Mouse (Mus musculus): ENCODE data around the gene Gmppa.

The Gmppa gene

DNA sequence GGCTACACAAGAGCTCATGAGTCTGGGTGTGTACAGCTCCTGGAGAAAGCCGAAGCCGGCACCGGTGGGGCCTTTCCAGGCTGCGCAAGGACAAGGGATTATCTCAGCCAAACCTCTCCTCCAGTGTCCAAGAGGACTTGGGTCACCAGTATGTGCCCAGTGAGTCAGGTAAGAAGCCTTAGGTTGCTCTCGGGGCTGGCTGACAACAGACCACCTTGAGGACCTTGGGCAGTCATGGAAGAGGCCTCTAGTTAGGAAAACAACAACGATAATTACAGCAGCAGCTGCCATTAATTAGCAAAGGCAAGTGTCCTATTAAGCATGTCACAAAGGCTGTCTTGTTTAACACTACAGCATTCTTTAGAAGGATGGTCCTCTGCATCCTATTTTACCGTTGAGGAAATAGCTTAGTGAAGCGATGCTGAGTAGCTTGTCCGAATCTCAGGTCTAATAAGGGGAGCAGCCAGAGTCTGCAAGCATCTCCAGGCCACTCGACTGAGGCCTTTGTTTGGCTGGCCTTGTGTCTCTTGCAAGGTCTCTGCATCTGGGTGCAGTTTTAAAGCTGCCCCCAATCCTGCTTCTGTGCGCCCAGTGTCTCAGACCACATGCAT, 11.8 kb upstream of the Gmppa start:
- no peak for DNase-seq

DNA sequence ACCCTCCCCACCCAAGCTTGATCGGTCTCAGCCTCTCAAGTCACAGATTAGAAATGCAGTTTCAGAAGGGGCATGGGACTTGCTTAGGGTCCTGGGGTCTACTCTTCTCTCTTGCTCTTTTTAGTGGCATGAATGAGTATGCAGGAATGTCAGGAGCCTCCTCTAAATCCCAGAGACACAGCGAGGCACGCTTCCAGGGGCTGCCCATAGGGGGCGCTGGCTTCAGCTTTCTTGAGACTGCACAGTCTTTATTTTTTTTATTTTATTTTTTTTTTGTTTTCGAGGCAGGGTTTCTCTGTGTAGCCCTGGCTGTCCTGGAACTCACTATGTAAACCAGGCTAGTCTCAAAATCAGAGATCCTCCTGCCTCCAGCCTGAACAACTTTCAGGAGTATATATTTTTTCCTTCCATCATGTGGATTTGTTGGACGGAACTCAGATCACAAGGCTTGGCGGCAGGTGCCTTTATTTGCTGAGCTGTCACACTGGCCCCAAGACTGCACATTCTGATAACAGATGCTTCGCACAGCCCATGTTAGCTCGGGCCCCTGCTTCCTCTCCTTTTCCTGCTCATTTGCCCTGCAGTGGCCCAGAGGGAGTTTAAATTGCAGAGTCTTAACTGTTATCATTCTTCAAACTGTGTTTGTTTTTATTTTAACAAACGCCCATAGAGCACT, 9.8 kb upstream of the Gmppa start:
- DNase-seq = peak; percentile 43

DNA sequence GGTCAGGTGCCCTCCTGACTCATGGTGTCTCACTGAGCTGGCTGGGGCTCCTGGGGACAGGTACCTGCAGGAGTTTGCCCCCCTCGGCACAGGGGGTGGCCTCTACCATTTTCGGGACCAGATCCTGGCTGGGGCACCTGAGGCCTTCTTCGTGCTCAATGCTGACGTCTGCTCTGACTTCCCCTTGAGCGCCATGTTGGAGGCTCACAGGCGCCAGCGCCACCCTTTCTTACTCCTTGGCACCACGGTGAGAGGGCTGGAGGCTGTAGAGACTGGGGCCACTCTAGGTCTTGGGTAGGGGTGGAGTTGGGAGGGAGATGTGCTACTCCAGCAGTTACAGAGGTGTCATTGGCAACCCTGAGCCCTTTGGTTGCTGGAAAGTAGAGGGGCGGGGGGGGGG, 3.1 kb downstream of the Gmppa start:
- no peak for DNase-seq

DNA sequence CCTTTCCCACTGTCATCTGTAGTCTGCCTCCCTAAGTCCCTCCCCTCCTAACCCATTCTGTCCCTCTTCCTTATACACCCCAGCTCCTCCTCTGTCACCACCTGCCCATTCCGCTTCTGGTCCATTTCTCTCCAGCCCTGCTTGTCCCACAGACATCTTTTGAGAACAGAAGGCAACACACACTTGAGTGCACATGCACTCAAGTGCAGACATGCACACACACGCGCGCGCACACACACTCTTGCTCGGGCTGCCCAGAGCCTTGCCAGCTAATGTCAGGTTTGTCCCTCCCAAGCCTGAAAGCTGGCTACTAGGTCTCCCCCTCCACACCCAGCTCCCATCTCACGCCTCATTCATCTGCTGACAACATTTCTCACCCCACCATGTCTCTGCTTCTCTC, 4.9 kb downstream of the Gmppa start:
- no peak for DNase-seq

DNA sequence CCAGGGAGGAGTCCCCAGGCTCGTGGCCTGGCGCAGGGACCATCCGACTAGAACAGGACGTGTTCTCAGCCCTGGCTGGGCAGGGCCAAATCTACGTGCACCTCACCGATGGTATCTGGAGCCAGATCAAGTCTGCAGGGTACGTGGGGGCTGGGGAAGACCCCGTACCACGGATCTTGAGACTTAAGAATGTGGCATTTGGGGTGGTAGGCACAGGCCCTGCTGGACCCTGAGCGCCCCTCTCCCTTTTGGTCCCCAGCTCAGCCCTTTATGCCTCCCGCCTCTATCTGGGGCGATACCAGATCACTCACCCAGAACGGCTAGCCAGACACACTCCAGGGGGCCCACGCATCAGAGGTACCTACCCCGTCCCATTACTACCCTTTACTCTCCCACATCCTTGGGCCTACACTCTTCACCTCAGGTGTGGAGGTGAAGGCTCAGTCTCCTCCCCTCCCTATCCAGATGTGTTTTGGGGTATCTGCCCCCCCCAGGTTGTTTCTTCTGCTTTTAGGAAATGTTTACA, 5.8 kb downstream of the Gmppa start:
- no peak for DNase-seq

DNA sequence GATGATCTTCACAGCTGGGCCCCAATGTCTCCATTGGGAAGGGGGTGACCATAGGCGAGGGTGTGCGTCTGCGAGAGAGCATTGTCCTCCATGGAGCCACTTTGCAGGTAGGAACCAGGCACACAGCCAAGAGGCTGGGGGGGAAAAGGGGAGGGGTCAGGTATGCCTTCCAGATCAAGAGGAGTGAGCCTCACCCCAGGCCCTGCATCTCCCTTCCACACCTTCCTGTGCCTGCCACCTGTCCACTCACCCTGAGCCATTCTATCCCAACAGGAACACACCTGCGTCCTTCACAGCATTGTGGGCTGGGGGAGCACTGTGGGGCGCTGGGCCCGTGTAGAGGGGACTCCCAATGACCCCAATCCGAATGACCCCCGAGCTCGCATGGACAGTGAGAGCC, 6.4 kb downstream of the Gmppa start:
- no peak for DNase-seq

DNA sequence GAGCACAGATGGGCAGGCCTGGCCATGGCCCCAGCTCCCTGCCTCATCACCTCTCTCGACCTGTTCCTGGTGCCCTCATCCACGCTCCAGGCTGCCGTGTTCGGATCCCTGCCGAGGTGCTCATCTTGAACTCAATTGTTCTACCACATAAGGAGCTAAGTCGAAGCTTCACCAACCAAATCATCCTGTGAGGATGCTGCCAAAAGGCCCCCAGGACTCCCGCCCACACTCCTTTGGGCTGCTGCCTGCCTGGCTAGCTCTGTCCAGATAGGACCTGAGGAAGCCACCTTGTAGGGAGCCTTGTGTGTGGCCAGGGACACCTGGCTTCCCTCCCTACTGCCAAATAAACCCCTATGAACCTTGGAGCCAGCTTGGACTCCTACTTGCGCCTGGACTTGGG, 7.1 kb downstream of the Gmppa start:
- no peak for DNase-seq

DNA sequence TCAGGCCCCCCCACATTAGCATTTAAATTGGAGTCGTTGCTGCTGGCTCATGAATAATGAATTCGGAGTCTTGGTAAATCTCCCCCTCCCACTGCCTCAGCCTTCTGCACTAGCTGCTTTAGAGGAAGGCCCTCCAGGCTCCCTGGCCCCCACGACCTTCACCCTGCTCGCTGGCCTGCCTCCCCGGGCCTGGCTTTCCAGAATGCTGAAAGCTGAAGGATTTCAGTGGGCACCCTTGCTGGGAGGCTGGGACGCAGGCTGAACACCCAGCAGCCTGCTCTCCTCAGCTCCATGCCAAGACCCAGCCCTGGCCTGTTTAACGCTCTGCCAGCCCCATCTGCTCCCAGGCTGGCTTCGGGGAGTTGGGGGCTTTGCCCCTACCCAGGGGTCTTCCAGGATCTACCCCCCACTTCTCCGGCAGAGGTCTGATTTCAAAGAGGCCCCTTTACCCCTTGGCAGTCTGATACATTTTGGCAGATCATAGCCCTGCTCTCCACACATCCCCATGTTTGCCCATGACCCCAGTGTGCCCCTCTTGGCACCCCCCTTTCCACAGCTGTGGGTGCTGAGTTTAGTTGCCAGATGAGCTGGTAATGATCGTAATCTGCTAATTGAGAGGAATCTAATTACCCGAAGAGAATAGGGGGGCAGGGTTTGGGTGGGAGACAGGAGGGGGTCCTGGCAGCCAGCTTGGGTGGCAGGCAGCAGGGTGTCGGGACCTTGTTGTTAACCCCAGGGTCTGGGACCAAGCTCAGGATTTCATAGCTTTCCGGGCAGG, 7.7 kb downstream of the Gmppa start:
- no peak for DNase-seq

DNA sequence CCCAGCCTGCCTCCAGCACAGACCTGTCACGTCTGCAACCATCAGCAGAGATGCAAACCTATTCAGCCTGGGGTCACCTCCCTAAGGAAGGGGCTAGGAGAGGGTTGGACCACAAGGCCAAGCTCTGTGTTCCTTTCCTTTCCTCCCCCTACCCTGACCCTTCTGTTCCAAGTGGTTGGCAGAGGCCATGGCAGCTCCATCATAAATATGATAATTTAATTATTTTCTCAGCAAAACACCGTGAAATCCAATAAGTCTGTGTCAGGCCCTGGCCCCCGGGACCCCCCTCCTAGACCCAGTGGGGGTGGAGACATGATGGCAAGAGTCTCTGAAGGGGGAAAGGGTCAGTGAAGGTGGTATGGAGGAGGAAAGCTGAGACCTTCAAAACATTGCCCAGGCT, 8.5 kb downstream of the Gmppa start:
- no peak for DNase-seq

DNA sequence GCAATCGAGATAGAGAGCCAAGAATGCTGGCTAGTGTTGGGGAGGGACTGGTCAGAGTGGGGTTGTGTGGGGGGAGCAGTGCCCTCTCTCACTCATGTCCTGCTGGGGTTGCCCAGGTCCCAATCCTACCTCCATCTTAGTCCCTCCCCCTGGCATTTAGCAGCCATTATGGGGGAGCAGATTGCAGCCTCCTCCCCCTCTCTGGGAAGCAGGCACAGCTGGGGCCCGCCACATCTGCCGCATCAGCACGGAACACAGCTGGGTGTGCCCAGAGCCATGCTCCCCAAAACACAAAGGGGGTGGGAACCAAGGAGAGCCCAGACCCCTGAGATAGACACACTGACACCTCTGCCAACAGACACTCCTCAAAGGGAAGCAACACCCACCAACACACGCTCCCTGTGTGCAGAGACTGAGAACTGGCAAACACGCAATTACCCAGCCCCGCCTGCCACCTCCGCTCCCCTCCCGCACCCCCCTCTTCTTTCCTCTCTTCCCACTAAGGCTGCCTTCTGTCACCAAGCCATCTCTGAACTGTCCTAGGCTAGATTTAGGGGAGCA, 9.5 kb downstream of the Gmppa start:
- peak; percentile 73 for DNase-seq

DNA sequence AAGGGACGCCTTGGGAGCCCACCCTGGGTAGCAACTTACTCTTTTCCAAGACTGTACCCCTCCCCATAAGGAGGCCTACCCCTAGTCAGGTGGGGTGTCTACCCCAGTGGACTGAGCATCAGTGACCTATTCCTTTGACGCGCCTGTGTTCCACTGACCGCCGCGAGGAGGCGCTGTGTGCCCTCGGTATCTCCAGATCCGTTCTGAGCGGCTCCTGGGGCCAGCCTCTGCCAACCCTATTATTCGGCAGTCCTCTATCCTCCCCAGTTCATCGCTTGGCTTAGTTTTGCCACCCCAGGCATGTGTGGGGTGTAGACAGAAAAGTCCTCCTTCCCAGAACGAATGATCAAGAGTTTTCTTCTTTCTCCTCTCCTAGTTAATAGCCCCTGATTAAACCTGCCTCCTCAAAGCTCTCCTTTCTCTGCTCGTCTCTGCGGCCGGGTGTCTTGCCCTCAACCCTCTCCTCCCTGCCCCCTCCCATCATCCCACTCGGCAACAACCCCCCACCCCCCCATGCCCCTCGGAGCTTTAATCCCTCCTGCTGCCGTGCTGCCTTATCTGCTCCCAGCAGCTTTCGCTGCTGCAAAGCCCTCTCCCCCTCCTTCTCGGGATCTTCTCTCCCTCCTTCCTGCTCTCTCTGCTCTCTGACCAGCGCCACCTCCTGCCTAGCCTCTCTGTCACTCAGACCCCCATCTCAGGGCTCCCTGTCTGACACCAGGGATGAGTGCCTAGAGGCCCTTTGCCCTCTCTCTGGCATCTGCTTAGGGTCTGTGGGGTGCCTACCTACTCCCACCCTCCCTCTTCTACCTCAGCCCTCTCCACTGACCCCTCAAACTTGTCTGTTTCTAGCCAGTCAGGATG, 10.3 kb downstream of the Gmppa start:
- DNase-seq = peak; percentile 64

DNA sequence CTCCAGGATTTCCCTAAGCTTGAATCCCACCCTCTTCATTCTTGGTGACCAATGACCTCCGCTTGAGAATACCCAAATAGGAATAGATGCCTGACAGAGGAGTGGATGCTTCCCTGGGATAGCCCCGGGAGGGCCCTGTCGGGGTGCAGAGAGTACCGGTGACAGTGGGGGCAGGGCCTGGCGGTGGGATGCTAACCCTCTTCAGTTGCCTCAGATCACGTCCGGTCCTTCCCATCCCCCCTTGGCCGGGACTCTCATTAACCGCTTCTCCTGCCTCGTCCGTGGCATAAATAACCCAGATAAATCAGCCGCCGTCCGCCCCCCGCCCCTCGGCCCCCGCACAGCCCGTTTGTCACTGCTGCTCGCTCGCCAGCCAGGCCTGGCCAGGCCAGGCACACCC, 10.9 kb downstream of the Gmppa start:
- DNase-seq = no peak

DNA sequence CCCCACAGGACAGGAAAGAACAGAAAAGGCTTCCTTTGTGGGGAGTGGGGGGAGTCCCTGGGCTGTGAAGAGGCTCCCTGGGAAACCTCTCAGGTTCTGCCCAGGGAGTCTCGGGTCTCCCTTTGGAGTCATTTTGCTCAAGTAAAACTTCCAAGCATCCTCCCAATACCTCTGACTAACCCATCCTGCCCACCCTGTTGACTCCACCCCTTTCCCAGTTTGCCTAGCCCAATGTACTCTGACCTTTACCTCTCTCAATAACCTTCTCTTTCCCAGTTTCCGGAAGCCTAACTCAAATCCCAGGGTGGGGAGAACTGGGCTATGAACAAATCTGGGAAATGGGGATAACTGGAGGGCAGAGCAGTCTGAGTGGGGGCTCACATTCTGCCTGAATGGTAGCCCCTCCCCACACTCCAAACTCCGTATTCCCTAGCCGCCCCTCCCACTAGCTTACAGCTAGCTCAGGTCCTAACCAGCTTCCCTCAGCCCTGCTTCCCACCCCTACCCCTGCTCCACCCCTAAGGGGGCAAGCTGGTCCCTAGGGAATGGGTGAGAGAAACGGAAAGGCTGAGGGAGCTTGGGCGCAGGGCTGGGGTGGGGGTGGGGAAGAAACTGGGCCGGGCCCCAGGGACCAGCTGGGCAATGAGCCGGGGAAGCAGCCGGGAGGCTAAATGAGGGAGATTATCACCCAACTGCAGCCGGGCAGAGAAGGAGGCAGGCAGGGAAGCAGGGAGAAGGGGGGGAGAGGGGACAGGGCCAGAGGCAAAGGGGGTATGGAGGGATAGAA, 11.7 kb downstream of the Gmppa start:
- no peak for DNase-seq

DNA sequence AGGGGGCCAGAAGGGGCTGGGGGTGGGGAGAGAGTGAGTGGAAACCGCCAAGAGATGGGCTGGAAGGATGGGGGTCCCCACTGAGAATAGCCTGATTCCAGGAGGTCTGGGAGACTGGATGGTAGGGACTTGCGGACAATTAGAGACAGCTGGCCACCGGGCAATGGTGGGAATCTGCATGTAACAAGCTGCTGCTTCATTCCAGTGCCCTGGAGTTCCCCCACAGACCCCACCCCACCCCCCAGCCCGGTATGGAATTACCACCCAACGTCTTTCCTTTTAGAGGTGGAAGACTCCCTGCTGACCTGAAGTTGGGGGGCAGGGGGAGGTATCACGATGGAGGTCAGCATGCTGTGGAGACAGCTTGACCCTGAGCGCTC, 12.3 kb downstream of the Gmppa start:
- no peak for DNase-seq

DNA sequence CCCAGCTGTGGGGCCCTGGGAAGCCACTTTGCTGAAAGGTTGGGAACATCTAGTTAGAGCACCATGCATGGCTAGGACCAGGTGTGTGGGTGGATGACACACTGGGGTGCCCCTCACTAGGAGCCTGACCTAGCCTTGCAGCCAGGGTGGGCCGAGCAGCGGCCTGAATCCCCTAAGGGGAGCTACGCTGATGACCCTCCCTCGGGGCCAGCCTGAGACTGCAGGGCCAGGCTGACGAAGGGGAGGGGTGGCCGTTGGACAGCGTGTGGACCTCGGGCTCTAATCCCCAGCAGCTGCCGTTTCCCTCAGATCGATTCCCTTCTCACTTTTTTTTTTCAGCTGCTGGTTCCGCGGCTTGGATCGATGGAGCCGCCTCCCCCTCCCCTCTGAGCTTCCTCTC, 13.2 kb downstream of the Gmppa start:
- DNase-seq = no peak

DNA sequence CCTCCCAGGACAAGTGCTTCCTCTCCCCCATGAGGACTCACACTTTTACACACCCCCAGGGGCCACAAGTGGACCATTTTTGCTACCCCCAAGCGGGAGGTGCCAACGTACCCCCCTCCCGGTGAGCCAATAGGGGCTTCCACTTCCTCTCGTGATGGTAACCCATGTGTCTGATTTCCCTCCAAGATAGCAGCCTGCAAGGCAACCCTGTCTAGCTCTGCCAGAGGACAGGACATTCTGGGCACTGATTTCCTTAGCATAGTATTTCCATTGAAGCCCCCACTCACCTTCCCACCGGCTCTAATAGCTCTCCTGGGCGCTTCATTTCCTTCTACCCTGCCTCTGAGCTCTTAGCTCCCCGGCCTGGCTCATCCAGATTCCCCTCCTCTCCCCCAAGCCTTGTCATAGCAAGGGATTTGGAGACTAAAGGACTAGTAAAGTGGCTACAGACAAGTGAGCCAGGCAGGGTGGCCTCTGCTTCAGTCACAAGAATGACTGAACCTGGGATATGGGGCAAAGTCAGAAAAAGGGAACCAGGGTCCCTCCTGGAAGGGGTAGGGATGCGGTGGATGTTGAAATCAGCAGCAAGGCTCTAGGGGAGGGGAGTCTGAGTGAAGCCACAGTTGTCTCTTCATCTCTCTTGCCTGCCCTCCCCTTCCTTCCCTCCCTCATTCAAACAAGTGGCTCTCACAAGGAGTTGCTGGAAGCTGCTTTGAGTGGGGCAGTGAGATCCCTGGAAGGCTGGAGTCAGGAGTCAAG, 13.8 kb downstream of the Gmppa start:
- no peak for DNase-seq

DNA sequence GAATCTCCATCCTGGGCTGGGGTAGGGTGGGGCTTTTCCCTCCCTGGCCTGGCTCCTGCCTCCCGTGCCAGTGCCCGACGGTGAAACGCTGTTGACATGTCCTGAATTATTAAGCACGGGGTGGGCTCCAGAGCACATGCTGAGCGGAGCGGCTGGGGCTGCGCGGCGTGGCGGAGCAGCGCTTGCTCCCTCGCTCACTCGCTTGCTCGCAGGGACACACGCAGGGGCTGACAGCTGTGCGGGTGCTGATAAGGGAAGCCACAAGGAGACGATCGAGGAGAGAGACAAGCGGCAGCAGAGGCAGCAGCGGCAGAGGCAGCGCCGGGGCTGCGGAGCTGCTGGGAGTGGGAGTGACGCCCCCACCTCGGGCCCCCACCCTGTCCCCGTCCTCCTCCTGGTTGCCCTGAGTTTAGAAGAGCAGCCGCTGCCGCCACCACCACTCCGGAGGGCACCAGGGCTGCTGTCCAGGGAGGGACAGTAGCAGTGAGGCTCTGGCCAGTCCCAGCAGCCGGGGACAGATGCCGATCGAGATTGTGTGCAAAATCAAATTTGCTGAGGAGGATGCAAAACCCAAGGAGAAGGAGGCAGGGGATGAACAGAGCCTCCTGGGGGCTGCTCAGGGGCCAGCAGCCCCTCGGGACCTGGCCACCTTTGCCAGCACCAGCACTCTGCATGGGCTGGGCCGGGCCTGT, 14.7 kb downstream of the Gmppa start, which contains the start of gene Asic4:
Gene Asic4, plus strand, starts transcription at position 123 of the 692 bp plus-strand sequence.
- no peak for DNase-seq

DNA sequence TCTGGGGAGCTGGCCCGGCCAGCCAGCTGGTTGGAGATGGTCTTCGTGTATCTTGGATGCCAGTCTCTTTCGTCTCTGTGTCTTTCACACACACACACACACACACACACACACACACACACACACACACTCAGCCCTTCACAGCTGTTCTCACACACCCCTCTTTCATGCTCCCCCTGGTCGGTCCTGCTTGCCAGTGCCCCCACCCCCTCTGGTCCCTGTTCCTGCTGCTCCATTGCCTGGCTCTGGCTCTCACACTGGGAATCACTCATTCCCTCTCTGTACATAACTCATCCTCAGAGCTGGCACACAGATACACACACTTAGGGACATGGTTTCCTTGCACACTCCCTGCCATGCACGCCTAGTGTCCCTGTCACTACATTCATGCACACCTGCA, 16.2 kb downstream of the Gmppa start:
- no peak for DNase-seq

DNA sequence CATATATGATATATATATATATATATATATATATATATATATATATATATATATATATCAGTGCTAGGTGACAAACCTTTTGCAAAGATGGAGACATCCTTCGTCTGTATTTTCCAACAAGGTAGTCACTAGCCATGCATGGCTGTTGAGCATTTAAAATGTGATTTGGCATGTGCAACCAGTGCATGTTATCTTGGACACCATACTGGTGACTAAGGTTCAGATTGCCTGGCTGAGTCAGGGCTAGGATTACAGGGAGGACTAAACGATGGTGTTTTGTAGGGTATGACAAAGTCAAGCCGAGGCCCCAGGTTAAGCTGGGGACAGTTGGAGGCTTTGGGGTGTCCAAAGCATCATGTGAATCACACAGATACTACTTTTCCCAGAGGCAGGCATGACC, 19.7 kb downstream of the Gmppa start:
- DNase-seq = no peak

DNA sequence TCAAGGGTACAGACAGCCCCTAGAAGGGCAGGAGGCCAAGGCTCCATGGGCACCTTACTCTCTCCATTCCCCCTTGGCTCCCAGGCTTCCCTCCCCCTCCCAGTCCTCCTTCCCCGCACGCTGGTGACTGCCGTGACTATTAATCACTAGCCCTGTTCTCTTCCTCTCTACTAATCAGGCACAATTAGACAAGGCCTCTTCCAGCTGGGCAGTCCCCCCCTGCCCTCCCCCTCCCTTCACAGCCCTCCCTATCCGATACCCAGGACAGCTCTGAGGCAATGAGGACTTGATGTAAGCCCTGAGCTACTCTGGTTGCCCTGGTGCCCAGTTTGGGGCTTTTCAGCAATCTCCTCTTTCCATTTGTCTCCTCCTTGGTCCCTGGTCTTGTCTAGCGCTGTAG, 20.2 kb downstream of the Gmppa start:
- no peak for DNase-seq

All from right cerebral cortex, adult 18-20 months (tissue).